Mouse (Mus musculus): Measurements from ENCODE around the gene Ank3. TPM values are rescaled to one million over a fixed set of nuclear protein-coding genes. Genes with fewer than 3 reads are reported as not detected.

Ank3 gene
- total and polyA plus RNA-seq, 2 experiments, result 2.9 to 31.0 TPM

DNA sequence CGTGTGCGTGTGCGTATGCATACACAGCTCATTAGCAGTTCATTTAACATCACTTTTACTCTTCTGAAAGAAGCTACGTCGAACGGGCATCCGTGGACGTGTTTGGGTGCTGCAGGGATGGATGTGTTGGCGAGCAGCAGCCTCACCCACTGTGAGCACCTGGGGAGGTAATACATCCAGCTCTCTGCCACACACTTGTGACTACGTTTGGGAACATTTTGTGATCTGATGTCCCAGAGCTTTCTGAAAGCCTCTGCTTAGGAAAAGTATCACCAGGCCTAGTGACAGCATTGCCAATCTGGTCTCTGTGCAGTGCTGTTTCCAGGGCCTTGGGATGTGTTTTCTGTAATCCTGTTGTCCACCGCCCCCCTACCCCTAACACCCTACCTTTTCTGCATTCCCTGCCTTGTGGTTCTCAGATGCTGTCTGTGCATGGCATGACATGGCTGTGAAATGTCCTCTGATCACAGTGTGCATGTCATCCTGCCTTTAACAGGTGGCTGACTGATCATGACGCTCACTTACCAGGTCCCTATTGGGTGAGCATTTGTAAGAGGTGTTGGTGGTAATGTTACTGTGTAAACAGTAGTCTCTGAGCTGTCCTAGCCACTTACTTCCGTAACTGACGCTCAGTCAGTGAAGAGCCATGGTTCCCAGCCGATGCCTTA lies 178.6 kb downstream of the Ank3 start:
- TF ChIP-seq POLR2A (IDR thresholded peaks at IDR 0.05; ENCODE audit: extremely low read depth, insufficient read depth, low read length), result no peak
- no peak for TF ChIP-seq CTCF (IDR thresholded peaks at IDR 0.05; ENCODE audit: low read depth, low read length)
- Histone ChIP-seq H3K36me3 (ENCODE audit: control insufficient read depth, insufficient read depth, low read length) (no peaks in the 10 kb centered on the region), H3K4me1 (ENCODE audit: control insufficient read depth, insufficient read depth, low read length) (no peaks in the 10 kb centered on the region), H3K79me2 (ENCODE audit: control insufficient read depth, insufficient read depth, low read length) (no peaks in the 10 kb centered on the region), H3K9ac (ENCODE audit: low read depth, low read length) (no peak overlapping the region), H3K27me3 (ENCODE audit: control insufficient read depth, insufficient read depth, low read length) (no peaks in the 10 kb centered on the region), H3K27ac (replicated peaks; ENCODE audit: insufficient read depth, low read depth, low read length) (no peak overlapping the region), H3K4me3 (ENCODE audit: insufficient read depth, low read depth, low read length) (no peak overlapping the region)
- no peak for DNase-seq (ENCODE audit: extremely low read depth, low read depth, low spot score)
- 86% methylated on average over 15 of the region's 15 CpGs for whole genome bisulfite sequencing

- no peak for DNase-seq (ENCODE audit: extremely low read depth, low read depth, low spot score)
- Histone ChIP-seq H3K4me3 (ENCODE audit: insufficient read depth, low read depth, low read length) (no peak overlapping the region), H3K36me3 (ENCODE audit: control insufficient read depth, insufficient read depth, low read length) (no peaks in the 10 kb centered on the region), H3K27me3 (ENCODE audit: control insufficient read depth, insufficient read depth, low read length) (no peaks in the 10 kb centered on the region), H3K27ac (replicated peaks; ENCODE audit: insufficient read depth, low read depth, low read length) (no peak overlapping the region), H3K9ac (ENCODE audit: low read depth, low read length) (no peak overlapping the region), H3K4me1 (ENCODE audit: control insufficient read depth, insufficient read depth, low read length) (no peaks in the 10 kb centered on the region), H3K79me2 (ENCODE audit: control insufficient read depth, insufficient read depth, low read length) (no peaks in the 10 kb centered on the region)
- TF ChIP-seq CTCF (IDR thresholded peaks at IDR 0.05; ENCODE audit: low read depth, low read length) (no peak), POLR2A (IDR thresholded peaks at IDR 0.05; ENCODE audit: extremely low read depth, insufficient read depth, low read length) (no peak)
- WGBS, result 73% methylated on average over 7 of the region's 7 CpGs
Observed at GRCm38 (mm10) chr10:69577729-69578061, 179.1 kb downstream of the Ank3 start.

DNA sequence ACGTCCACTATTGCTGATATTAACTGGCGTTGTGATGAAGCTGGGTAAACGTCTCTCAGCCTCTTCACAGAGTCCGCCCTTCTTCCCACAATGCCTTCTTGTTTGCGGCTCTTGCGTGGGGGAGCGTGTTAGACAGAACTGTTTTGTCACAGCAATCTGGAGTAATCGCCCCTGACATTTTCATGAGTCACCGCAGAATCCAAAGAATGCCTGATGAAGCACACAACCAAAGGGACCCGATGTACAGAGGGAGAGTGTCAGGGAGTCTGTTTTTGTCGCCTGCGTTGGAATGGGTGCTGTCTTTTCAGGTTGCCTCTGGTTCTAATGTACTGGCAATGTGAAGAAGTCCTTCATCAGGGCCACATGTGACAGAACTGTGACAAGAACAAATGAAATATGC lies 181.0 kb downstream of the Ank3 start:
- Histone ChIP-seq H3K27me3 (ENCODE audit: control insufficient read depth, insufficient read depth, low read length) (no peaks in the 10 kb centered on the region), H3K27ac (replicated peaks; ENCODE audit: insufficient read depth, low read depth, low read length) (no peak overlapping the region), H3K4me1 (ENCODE audit: control insufficient read depth, insufficient read depth, low read length) (peaks cover 6% of the 10 kb centered on the region), H3K4me3 (ENCODE audit: insufficient read depth, low read depth, low read length) (no peak overlapping the region), H3K9ac (ENCODE audit: low read depth, low read length) (no peak overlapping the region), H3K79me2 (ENCODE audit: control insufficient read depth, insufficient read depth, low read length) (no peaks in the 10 kb centered on the region), H3K36me3 (ENCODE audit: control insufficient read depth, insufficient read depth, low read length) (no peaks in the 10 kb centered on the region)
- TF ChIP-seq POLR2A (IDR thresholded peaks at IDR 0.05; ENCODE audit: extremely low read depth, insufficient read depth, low read length), result no peak
- no peak for TF ChIP-seq CTCF (IDR thresholded peaks at IDR 0.05; ENCODE audit: low read depth, low read length)
- WGBS, result 84% methylated on average over 12 of the region's 12 CpGs
- no peak for DNase-seq (ENCODE audit: extremely low read depth, low read depth, low spot score)

- 92% methylated on average over 2 of the region's 2 CpGs for WGBS
- TF ChIP-seq CTCF (IDR thresholded peaks at IDR 0.05; ENCODE audit: low read depth, low read length), result no peak
- no peak for TF ChIP-seq POLR2A (IDR thresholded peaks at IDR 0.05; ENCODE audit: extremely low read depth, insufficient read depth, low read length)
- Histone ChIP-seq H3K4me3 (ENCODE audit: insufficient read depth, low read depth, low read length) (no peak overlapping the region), H3K9ac (ENCODE audit: low read depth, low read length) (no peak overlapping the region), H3K79me2 (ENCODE audit: control insufficient read depth, insufficient read depth, low read length) (no peaks in the 10 kb centered on the region), H3K27ac (replicated peaks; ENCODE audit: insufficient read depth, low read depth, low read length) (no peak overlapping the region), H3K36me3 (ENCODE audit: control insufficient read depth, insufficient read depth, low read length) (no peaks in the 10 kb centered on the region), H3K4me1 (ENCODE audit: control insufficient read depth, insufficient read depth, low read length) (peaks cover 13% of the 10 kb centered on the region), H3K27me3 (ENCODE audit: control insufficient read depth, insufficient read depth, low read length) (no peaks in the 10 kb centered on the region)
- DNase-seq (ENCODE audit: extremely low read depth, low read depth, low spot score), result no peak
Observed at GRCm38 (mm10) chr10:69581525-69581924, 183.0 kb downstream of the Ank3 start.

GRCm38 (mm10) chr10:69583874-69584481 lies 185.4 kb downstream of the Ank3 start:
- peak overlapping the region; percentile 13; the same call in 1 of the 2 replicates for H3K27ac ChIP-seq (replicated peaks; ENCODE audit: insufficient read depth, low read depth, low read length)
- no peak overlapping the region for H3K4me3 ChIP-seq (ENCODE audit: insufficient read depth, low read depth, low read length)
- H3K27me3 ChIP-seq (ENCODE audit: control insufficient read depth, insufficient read depth, low read length), result no peaks in the 10 kb centered on the region
- H3K79me2 ChIP-seq (ENCODE audit: control insufficient read depth, insufficient read depth, low read length), result no peaks in the 10 kb centered on the region
- TF ChIP-seq CTCF (IDR thresholded peaks at IDR 0.05; ENCODE audit: low read depth, low read length), result no peak
- peak; percentile 95 for DNase-seq (ENCODE audit: extremely low read depth, low read depth, low spot score)
- peaks cover 13% of the 10 kb centered on the region for H3K4me1 ChIP-seq (ENCODE audit: control insufficient read depth, insufficient read depth, low read length)
- WGBS, result 14% methylated on average over 11 of the region's 11 CpGs
- H3K36me3 ChIP-seq (ENCODE audit: control insufficient read depth, insufficient read depth, low read length), result no peaks in the 10 kb centered on the region
- H3K9ac ChIP-seq (ENCODE audit: low read depth, low read length), result no peak overlapping the region

- H3K4me1 ChIP-seq (ENCODE audit: control insufficient read depth, insufficient read depth, low read length), result peaks cover 13% of the 10 kb centered on the region
- no peaks in the 10 kb centered on the region for H3K27me3 ChIP-seq (ENCODE audit: control insufficient read depth, insufficient read depth, low read length)
- no peaks in the 10 kb centered on the region for H3K79me2 ChIP-seq (ENCODE audit: control insufficient read depth, insufficient read depth, low read length)
- H3K27ac ChIP-seq (replicated peaks; ENCODE audit: insufficient read depth, low read depth, low read length), result peak overlapping the region; percentile 51
- no peak overlapping the region for H3K4me3 ChIP-seq (ENCODE audit: insufficient read depth, low read depth, low read length)
- H3K9ac ChIP-seq (ENCODE audit: low read depth, low read length), result no peak overlapping the region
- TF ChIP-seq POLR2A (IDR thresholded peaks at IDR 0.05; ENCODE audit: extremely low read depth, insufficient read depth, low read length), result no peak
- TF ChIP-seq CTCF (IDR thresholded peaks at IDR 0.05; ENCODE audit: low read depth, low read length), result no peak
- no peaks in the 10 kb centered on the region for H3K36me3 ChIP-seq (ENCODE audit: control insufficient read depth, insufficient read depth, low read length)
- WGBS, result 45% methylated on average over 5 of the region's 5 CpGs
- no peak for DNase-seq (ENCODE audit: extremely low read depth, low read depth, low spot score)
Observed at GRCm38 (mm10) chr10:69584566-69584965, 186.0 kb downstream of the Ank3 start.

All from liver, adult 2 months (tissue).